Mouse (Mus musculus) forebrain, embryonic 16.5 days (tissue): ENCODE data around the gene Ptrh2. TPM values are rescaled to one million over a fixed set of nuclear protein-coding genes. Genes with fewer than 3 reads are reported as not detected.

ENCODE experiments used
- ATAC-seq: fragments of 200-750 bp; cut with Nextera tagmentation; 2 replicates; pipeline ENCODE4 v1.8.0; 2017; ENCODE audit warnings: mild to moderate bottlenecking, moderate library complexity
- H3K27ac ChIP-seq: fragments of 300-500 bp; sonication (generic); 2 replicates; pipeline ENCODE4 v1.5.1; 2014; ENCODE audit warnings: low read length, control low read depth
- H3K27me3 ChIP-seq: fragments of 300-500 bp; sonication (generic); replicated peaks from 2 replicates; pipeline ENCODE4 v1.6.1; 2014; ENCODE audit warnings: low read length; ENCODE audit not compliant: control insufficient read depth, insufficient read depth
- H3K36me3 ChIP-seq: fragments of 300-500 bp; sonication (generic); 2 replicates; pipeline ENCODE4 v1.6.1; 2014; ENCODE audit not compliant: control insufficient read depth, insufficient read depth
- H3K4me1 ChIP-seq: fragments of 300-500 bp; sonication (generic); replicated peaks from 2 replicates; pipeline ENCODE4 v1.6.1; 2014; ENCODE audit warnings: low read length; ENCODE audit not compliant: control insufficient read depth, insufficient read depth
- H3K4me2 ChIP-seq: fragments of 300-500 bp; sonication (generic); 2 replicates; pipeline ENCODE4 v1.6.1; 2014; ENCODE audit warnings: mild to moderate bottlenecking, low read length, control low read depth
- H3K4me3 ChIP-seq: fragments of 300-500 bp; sonication (generic); replicated peaks from 2 replicates; pipeline ENCODE4 v1.5.1; 2014; ENCODE audit warnings: mild to moderate bottlenecking, low read length, control low read depth
- H3K9ac ChIP-seq: fragments of 300-500 bp; sonication (generic); replicated peaks from 2 replicates; pipeline ENCODE4 v1.6.1; 2014; ENCODE audit warnings: low read depth, low read length, control low read depth
- H3K9me3 ChIP-seq: fragments of 300-500 bp; sonication (generic); 2 replicates; pipeline ENCODE4 v1.6.1; 2016; ENCODE audit warnings: low read length; ENCODE audit not compliant: control insufficient read depth
- WGBS: fragments of 180-500 bp; shearing (Covaris S2); extraction: QIAGEN DNeasy Blood & Tissue Kit; methylation state at CpG from one replicate; pipeline ENCODE4 v1.1.7; 2014; 5-methylcytosine and 5-hydroxymethylcytosine counted together
- polyA plus RNA-seq: library from polyadenylated mRNA; unstranded; fragments of >200 nt; fragmentation: Nextera tagmentation; extraction: Ambion mirVana; gene quantifications from 2 replicates; pipeline ENCODE4 v1.2.1, GENCODE M21; 2015

Ptrh2 gene
- polyA plus RNA-seq, 1 experiment from 2014 or later: 37.2 TPM

- Histone ChIP-seq H3K9me3 (no peaks in the 10 kb centered on the region), H3K9ac (no peak overlapping the region), H3K36me3 (no peaks in the 10 kb centered on the region), H3K27me3 (no peaks in the 10 kb centered on the region), H3K4me1 (no peaks in the 10 kb centered on the region), H3K4me3 (no peak overlapping the region), H3K4me2 (no peak overlapping the region), H3K27ac (no peak overlapping the region)
- no peak for ATAC-seq
- 71% methylated on average over 6 of the region's 6 CpGs for WGBS
Observed at GRCm38 (mm10) chr11:86650676-86651075, 33.1 kb upstream of the Ptrh2 start.

- 86% methylated on average over 4 of the region's 4 CpGs for WGBS
- Histone ChIP-seq H3K27me3 (no peaks in the 10 kb centered on the region), H3K4me1 (no peaks in the 10 kb centered on the region), H3K9ac (no peak overlapping the region), H3K36me3 (no peaks in the 10 kb centered on the region), H3K4me2 (no peak overlapping the region), H3K9me3 (no peaks in the 10 kb centered on the region), H3K4me3 (no peak overlapping the region), H3K27ac (no peak overlapping the region)
- no peak for ATAC-seq
Observed at GRCm38 (mm10) chr11:86652578-86652979, 31.2 kb upstream of the Ptrh2 start.

GRCm38 (mm10) chr11:86653446-86653845, 30.3 kb upstream of the Ptrh2 start:
- no peak for ATAC-seq
- WGBS: 35% methylated on average over 3 of the region's 3 CpGs
- H3K4me1 ChIP-seq: no peaks in the 10 kb centered on the region
- H3K36me3 ChIP-seq: no peaks in the 10 kb centered on the region
- H3K9me3 ChIP-seq: no peaks in the 10 kb centered on the region
- H3K4me3 ChIP-seq: no peak overlapping the region
- H3K27me3 ChIP-seq: no peaks in the 10 kb centered on the region
- H3K9ac ChIP-seq: no peak overlapping the region
- no peak overlapping the region for H3K4me2 ChIP-seq
- no peak overlapping the region for H3K27ac ChIP-seq

- H3K9ac ChIP-seq: no peak overlapping the region
- no peak overlapping the region for H3K27ac ChIP-seq
- WGBS: 88% methylated on average over 4 of the region's 4 CpGs
- H3K9me3 ChIP-seq: no peaks in the 10 kb centered on the region
- H3K27me3 ChIP-seq: no peaks in the 10 kb centered on the region
- H3K36me3 ChIP-seq: peaks cover 2% of the 10 kb centered on the region; the same call in 1 of the 2 replicates
- H3K4me3 ChIP-seq: no peak overlapping the region
- no peak overlapping the region for H3K4me2 ChIP-seq
- ATAC-seq: no peak
- H3K4me1 ChIP-seq: no peaks in the 10 kb centered on the region
Observed at GRCm38 (mm10) chr11:86654096-86654495, 29.7 kb upstream of the Ptrh2 start.

- no peak for ATAC-seq
- H3K9me3 ChIP-seq: no peaks in the 10 kb centered on the region
- H3K9ac ChIP-seq: no peak overlapping the region
- H3K36me3 ChIP-seq: peaks cover 3% of the 10 kb centered on the region; the same call in 1 of the 2 replicates
- WGBS: 83% methylated on average over 1 of the region's 1 CpGs
- no peak overlapping the region for H3K4me3 ChIP-seq
- H3K27me3 ChIP-seq: no peaks in the 10 kb centered on the region
- H3K27ac ChIP-seq: no peak overlapping the region
- H3K4me2 ChIP-seq: no peak overlapping the region
- no peaks in the 10 kb centered on the region for H3K4me1 ChIP-seq
Observed at GRCm38 (mm10) chr11:86655671-86656070, 28.1 kb upstream of the Ptrh2 start.

GRCm38 (mm10) chr11:86656849-86657567, 26.8 kb upstream of the Ptrh2 start:
- H3K9ac ChIP-seq: no peak overlapping the region
- no peak overlapping the region for H3K4me2 ChIP-seq
- 90% methylated on average over 4 of the region's 4 CpGs for WGBS
- H3K4me3 ChIP-seq: no peak overlapping the region
- peaks cover 6% of the 10 kb centered on the region for H3K36me3 ChIP-seq
- no peaks in the 10 kb centered on the region for H3K9me3 ChIP-seq
- H3K4me1 ChIP-seq: no peaks in the 10 kb centered on the region
- ATAC-seq: no peak
- no peak overlapping the region for H3K27ac ChIP-seq
- no peaks in the 10 kb centered on the region for H3K27me3 ChIP-seq

GRCm38 (mm10) chr11:86657863-86658262, 25.9 kb upstream of the Ptrh2 start:
- Histone ChIP-seq H3K4me1 (no peaks in the 10 kb centered on the region), H3K9me3 (no peaks in the 10 kb centered on the region), H3K27me3 (no peaks in the 10 kb centered on the region), H3K4me3 (no peak overlapping the region), H3K4me2 (no peak overlapping the region), H3K27ac (no peak overlapping the region), H3K36me3 (peaks cover 9% of the 10 kb centered on the region), H3K9ac (no peak overlapping the region)
- no peak for ATAC-seq

GRCm38 (mm10) chr11:86662986-86663895, 20.5 kb upstream of the Ptrh2 start:
- Histone ChIP-seq H3K27ac (no peak overlapping the region), H3K4me3 (no peak overlapping the region), H3K9ac (no peak overlapping the region), H3K9me3 (no peaks in the 10 kb centered on the region), H3K4me2 (no peak overlapping the region), H3K36me3 (peaks cover 11% of the 10 kb centered on the region), H3K4me1 (no peaks in the 10 kb centered on the region), H3K27me3 (no peaks in the 10 kb centered on the region)
- ATAC-seq: no peak
- 92% methylated on average over 8 of the region's 8 CpGs for WGBS

- no peaks in the 10 kb centered on the region for H3K4me1 ChIP-seq
- no peak overlapping the region for H3K27ac ChIP-seq
- H3K4me3 ChIP-seq: no peak overlapping the region
- no peak overlapping the region for H3K4me2 ChIP-seq
- no peaks in the 10 kb centered on the region for H3K9me3 ChIP-seq
- no peaks in the 10 kb centered on the region for H3K27me3 ChIP-seq
- H3K9ac ChIP-seq: no peak overlapping the region
- no peak for ATAC-seq
- peaks cover 10% of the 10 kb centered on the region for H3K36me3 ChIP-seq
Observed at GRCm38 (mm10) chr11:86663977-86664376, 19.8 kb upstream of the Ptrh2 start.
